Mouse (Mus musculus) hindbrain, embryonic 16.5 days (tissue): ENCODE measurements around the gene Prkg1. TPM values are rescaled to one million over a fixed set of nuclear protein-coding genes. Genes with fewer than 3 reads are reported as not detected.
A peak's percentile ranks its signal among the peaks of the same experiment; 100 is the strongest.

ENCODE experiments used
- ATAC-seq: fragments of 200-750 bp; cut with Nextera tagmentation; 2 replicates; pipeline ENCODE4 v1.8.0; 2017; ENCODE audit warnings: moderate TSS enrichment, moderate library complexity
- H3K27ac ChIP-seq: fragments of 300-500 bp; sonication (generic); 2 replicates; pipeline ENCODE4 v1.5.1; 2014; ENCODE audit warnings: low read depth, mild to moderate bottlenecking, control low read depth, low read length, moderate library complexity
- H3K27me3 ChIP-seq: fragments of 300-500 bp; sonication (generic); replicated peaks from 2 replicates; pipeline ENCODE4 v1.6.1; 2014; ENCODE audit warnings: low read length; ENCODE audit not compliant: control insufficient read depth, insufficient read depth
- H3K36me3 ChIP-seq: fragments of 300-500 bp; sonication (generic); 2 replicates; pipeline ENCODE4 v1.6.1; 2014; ENCODE audit warnings: mild to moderate bottlenecking, low read length, moderate library complexity, mixed read lengths; ENCODE audit not compliant: control insufficient read depth, insufficient read depth
- H3K4me1 ChIP-seq: fragments of 300-500 bp; sonication (generic); 2 replicates; pipeline ENCODE4 v1.6.1; 2014; ENCODE audit warnings: low read depth, low read length; ENCODE audit not compliant: control insufficient read depth, insufficient read depth
- H3K4me2 ChIP-seq: fragments of 300-500 bp; sonication (generic); 2 replicates; pipeline ENCODE4 v1.6.1; 2014; ENCODE audit warnings: mild to moderate bottlenecking, low read length, control low read depth, moderate library complexity
- H3K4me3 ChIP-seq: fragments of 300-500 bp; sonication (generic); 2 replicates; pipeline ENCODE4 v1.5.1; 2014; ENCODE audit warnings: mild to moderate bottlenecking, low read length, control low read depth, moderate library complexity
- H3K9ac ChIP-seq: fragments of 300-500 bp; sonication (generic); 2 replicates; pipeline ENCODE4 v1.6.1; 2014; ENCODE audit warnings: low read depth, mild to moderate bottlenecking, control low read depth, low read length, moderate library complexity
- H3K9me3 ChIP-seq: fragments of 300-500 bp; sonication (generic); 2 replicates; pipeline ENCODE4 v1.6.1; 2014; ENCODE audit warnings: mild to moderate bottlenecking, low read length, moderate library complexity; ENCODE audit not compliant: control insufficient read depth
- WGBS: fragments of 180-500 bp; shearing (Covaris S2); extraction: QIAGEN DNeasy Blood & Tissue Kit; methylation state at CpG from one replicate; pipeline ENCODE4 v1.1.7; 2014; 5-methylcytosine and 5-hydroxymethylcytosine counted together
- polyA plus RNA-seq: library from polyadenylated mRNA; unstranded; fragments of >200 nt; fragmentation: Nextera tagmentation; extraction: Ambion mirVana; gene quantifications from 2 replicates; pipeline ENCODE4 v1.2.1, GENCODE M21; 2015

Gene Prkg1
- polyA plus RNA-seq, 1 experiment from 2014 or later = 4.8 TPM

DNA sequence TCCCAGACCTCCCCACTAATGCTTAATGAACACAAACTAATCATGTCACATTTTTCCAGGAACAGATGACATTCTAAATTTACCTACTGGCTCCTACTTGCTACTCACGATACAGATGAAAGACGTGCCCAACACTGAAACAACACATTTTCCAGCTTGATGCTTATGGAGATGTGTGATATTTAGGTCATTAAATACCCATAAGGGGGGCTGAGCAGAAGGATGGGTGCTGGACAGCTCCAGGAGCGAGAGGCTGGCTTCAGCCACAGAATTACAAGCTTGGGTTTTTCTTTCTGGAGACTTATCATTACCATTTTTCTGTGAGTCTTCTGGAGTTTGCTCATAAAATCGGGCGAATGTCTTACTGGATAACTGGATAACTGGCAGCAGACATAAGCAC, 958.6 kb downstream of the Prkg1 start:
- Histone ChIP-seq H3K4me3 (no peak overlapping the region), H3K27ac (no peak overlapping the region), H3K4me1 (no peaks in the 10 kb centered on the region), H3K4me2 (no peak overlapping the region), H3K27me3 (no peaks in the 10 kb centered on the region), H3K36me3 (no peaks in the 10 kb centered on the region), H3K9ac (no peak overlapping the region), H3K9me3 (no peaks in the 10 kb centered on the region)
- no peak for ATAC-seq
- WGBS = 83% methylated on average over 5 of the region's 5 CpGs

DNA sequence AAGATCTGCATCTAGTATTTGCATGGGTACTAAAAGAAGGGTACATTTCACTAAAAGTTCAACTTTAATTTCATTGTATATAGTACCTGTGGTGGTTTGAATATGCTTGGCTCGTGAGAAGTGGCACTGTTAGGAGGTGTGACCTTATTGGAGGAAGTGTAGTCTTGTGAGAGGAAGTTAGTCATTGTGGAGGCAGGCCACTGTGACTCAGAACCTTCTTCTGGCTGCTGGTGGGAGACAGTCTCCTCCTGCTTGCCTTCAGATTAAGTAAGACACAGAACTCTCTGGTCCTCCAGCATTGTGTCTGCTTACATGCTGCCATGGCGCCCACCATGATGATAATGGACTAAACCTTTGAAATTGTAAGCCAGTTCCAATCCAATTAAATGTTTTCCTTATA, 984.0 kb downstream of the Prkg1 start:
- Histone ChIP-seq H3K4me3 (no peak overlapping the region), H3K4me2 (no peak overlapping the region)

DNA sequence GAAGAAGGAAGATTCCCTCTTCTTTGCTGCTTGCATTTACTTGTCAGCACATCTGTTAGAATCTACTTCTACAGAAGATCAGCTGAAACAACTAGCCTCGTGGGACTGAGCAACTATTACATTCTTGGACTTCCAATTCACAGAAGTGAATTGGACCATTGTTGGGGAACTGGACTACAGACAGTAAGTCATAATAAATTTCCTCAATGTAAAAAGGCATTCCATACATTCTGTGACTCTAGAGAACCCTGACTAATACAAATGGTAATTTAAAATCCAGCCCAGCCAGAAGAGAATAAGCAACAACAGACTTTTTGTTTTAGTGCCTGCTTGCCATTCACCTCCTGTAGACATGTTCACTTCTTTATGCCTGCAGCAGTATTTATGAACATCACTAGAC, 996.5 kb downstream of the Prkg1 start:
- Histone ChIP-seq H3K4me2 (no peak overlapping the region), H3K4me3 (no peak overlapping the region), H3K27ac (no peak overlapping the region), H3K36me3 (no peaks in the 10 kb centered on the region), H3K27me3 (no peaks in the 10 kb centered on the region), H3K9ac (no peak overlapping the region), H3K9me3 (no peaks in the 10 kb centered on the region), H3K4me1 (no peaks in the 10 kb centered on the region)
- 13% methylated on average over 1 of the region's 1 CpGs for WGBS
- no peak for ATAC-seq

More for the DNA sequence above, 984.0 kb downstream of the Prkg1 start:
- ATAC-seq = no peak
- Histone ChIP-seq H3K4me1 (no peaks in the 10 kb centered on the region), H3K36me3 (no peaks in the 10 kb centered on the region), H3K27me3 (no peaks in the 10 kb centered on the region), H3K27ac (no peak overlapping the region), H3K9me3 (no peaks in the 10 kb centered on the region), H3K9ac (no peak overlapping the region)
- WGBS = 82% methylated on average over 2 of the region's 2 CpGs

DNA sequence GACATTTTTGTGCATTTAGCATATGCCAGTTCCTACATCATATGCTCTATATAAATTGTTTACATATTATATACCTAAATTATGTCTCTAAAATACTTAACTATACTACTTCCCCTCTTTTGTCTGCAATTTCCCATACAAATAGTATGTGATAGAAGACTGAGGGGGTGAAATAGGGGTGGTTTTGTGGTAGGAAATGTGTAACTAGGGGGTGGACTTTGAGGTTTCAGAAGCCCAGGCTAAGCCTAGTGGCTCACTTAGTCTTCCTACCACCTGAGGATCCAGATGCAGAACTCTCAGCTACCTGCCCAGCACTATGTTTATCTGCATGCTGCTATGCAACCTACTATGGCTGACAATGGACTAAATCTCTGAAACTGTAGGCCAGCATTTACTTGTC, 1020.4 kb downstream of the Prkg1 start:
- no peaks in the 10 kb centered on the region for H3K4me1 ChIP-seq
- H3K27ac ChIP-seq = no peak overlapping the region
- H3K9me3 ChIP-seq = no peaks in the 10 kb centered on the region
- no peak for ATAC-seq
- H3K27me3 ChIP-seq = no peaks in the 10 kb centered on the region
- H3K4me3 ChIP-seq = no peak overlapping the region
- H3K4me2 ChIP-seq = no peak overlapping the region
- no peak overlapping the region for H3K9ac ChIP-seq
- no peaks in the 10 kb centered on the region for H3K36me3 ChIP-seq

DNA sequence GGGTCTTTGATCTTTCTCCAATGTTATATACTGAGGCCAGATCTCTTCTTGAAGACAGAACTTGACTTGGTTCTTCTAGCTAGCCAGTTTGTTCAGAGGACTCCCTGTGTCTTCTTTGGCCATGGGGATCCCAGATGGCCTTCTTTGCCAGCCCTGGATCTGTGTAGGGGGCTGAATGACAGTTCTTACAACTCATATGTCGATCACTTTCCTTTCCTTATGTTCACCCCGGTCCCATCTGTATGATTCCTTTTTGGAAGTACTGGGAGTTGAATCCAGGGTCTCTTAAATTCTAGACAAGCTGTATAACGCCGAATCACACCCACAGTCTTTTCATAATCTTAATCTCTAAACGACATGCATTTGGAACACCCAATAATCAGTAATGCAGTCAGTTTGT, 1065.7 kb downstream of the Prkg1 start:
- no peak overlapping the region for H3K9ac ChIP-seq
- H3K4me2 ChIP-seq = no peak overlapping the region
- H3K36me3 ChIP-seq = no peaks in the 10 kb centered on the region
- no peak overlapping the region for H3K4me3 ChIP-seq
- H3K9me3 ChIP-seq = 0 out of 2 replicates have a peak, but pooled peaks cover 4% of the 10 kb centered on the region
- WGBS = 89% methylated on average over 5 of the region's 5 CpGs
- no peaks in the 10 kb centered on the region for H3K27me3 ChIP-seq
- ATAC-seq = no peak
- H3K4me1 ChIP-seq = no peaks in the 10 kb centered on the region
- H3K27ac ChIP-seq = no peak overlapping the region

DNA sequence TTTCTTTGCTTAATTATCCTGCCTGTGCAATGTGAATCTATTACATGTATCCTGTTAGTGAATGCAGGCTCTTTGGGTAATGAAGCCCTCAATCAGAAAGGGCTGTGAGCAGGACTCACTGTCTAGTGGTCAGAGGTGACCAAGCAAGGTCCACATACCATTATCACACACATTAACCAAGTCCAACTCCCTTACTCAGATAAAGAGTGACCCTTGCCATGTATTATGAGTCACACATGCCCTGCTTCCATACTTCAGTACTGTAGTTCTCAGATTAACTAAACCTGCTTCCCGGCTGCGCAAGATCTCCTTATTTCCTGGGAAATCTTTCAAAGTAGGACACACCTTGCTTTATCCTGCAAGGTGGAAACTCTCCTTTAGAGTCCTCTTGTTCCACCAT, 1073.6 kb downstream of the Prkg1 start:
- no peaks in the 10 kb centered on the region for H3K9me3 ChIP-seq
- H3K9ac ChIP-seq = no peak overlapping the region
- ATAC-seq = no peak
- no peak overlapping the region for H3K27ac ChIP-seq
- no peaks in the 10 kb centered on the region for H3K27me3 ChIP-seq
- no peak overlapping the region for H3K4me3 ChIP-seq
- WGBS = 100% methylated on average over 2 of the region's 2 CpGs
- no peaks in the 10 kb centered on the region for H3K4me1 ChIP-seq
- H3K36me3 ChIP-seq = no peaks in the 10 kb centered on the region
- H3K4me2 ChIP-seq = no peak overlapping the region

DNA sequence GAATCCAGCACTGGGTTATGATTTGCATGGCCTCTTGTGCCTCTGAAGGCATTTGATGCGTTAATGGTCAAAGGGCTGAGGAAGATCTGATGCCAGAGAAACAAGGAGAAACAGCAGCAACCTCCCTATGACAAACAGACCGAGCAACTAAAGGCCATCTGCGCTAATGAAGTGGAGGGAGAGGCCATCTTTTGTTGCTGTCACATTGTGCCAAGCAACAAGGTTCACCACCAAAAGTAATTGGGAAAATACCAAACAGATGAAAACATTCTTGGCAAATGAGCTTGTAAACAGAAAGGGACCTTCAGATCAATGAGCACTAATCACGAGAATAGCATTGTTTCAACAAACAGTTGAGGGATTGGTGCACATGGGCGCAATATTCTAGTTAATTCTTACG, 1074.1 kb downstream of the Prkg1 start:
- ATAC-seq = no peak
- H3K36me3 ChIP-seq = no peaks in the 10 kb centered on the region
- no peak overlapping the region for H3K4me2 ChIP-seq
- no peak overlapping the region for H3K4me3 ChIP-seq
- no peaks in the 10 kb centered on the region for H3K27me3 ChIP-seq
- H3K9me3 ChIP-seq = no peaks in the 10 kb centered on the region
- no peaks in the 10 kb centered on the region for H3K4me1 ChIP-seq
- no peak overlapping the region for H3K9ac ChIP-seq
- H3K27ac ChIP-seq = no peak overlapping the region
- 83% methylated on average over 6 of the region's 6 CpGs for WGBS

DNA sequence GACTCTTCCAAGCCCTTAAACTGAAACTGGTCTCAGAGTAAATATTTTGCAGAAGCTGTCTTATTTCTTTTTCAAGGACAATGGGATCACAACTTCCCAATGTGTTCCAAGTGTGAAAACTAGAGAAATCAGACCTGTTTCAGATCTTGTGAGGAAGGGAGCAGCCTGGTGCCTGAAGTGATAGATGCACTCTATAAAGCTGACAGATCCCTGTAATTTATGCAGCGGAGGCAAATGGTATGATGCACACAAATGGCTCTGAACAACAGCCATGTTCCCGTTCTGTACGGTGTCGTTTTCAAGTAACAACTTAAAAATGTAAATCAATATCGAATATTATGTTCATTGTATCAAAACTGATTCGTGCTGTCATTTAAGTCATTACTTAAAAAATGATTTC, 1076.9 kb downstream of the Prkg1 start:
- ATAC-seq = no peak
- Histone ChIP-seq H3K9ac (no peak overlapping the region), H3K4me2 (no peak overlapping the region), H3K27me3 (no peaks in the 10 kb centered on the region), H3K27ac (no peak overlapping the region), H3K36me3 (no peaks in the 10 kb centered on the region), H3K4me3 (no peak overlapping the region), H3K4me1 (no peaks in the 10 kb centered on the region), H3K9me3 (no peaks in the 10 kb centered on the region)
- 71% methylated on average over 6 of the region's 6 CpGs for WGBS

DNA sequence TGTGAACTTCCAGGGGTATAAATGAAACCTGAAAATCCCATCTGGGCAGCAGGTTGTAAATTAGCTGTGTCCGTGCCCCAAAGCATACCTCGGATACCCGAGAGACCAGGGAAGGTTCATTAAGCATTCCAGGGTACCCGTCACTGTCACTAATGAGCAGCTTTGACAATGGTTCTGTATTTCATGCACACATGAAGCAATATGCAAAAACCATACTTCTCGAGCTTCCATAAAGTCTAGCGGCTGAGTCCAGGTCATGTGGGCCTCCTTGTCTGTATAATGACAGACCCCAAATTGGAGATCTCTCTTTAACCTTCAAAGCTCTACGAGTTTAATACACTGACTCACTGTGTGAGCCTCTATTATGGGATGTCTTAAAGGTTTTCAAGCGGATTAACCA, 1088.5 kb downstream of the Prkg1 start:
- WGBS = 57% methylated on average over 8 of the region's 8 CpGs
- H3K9ac ChIP-seq = no peak overlapping the region
- no peak for ATAC-seq

DNA sequence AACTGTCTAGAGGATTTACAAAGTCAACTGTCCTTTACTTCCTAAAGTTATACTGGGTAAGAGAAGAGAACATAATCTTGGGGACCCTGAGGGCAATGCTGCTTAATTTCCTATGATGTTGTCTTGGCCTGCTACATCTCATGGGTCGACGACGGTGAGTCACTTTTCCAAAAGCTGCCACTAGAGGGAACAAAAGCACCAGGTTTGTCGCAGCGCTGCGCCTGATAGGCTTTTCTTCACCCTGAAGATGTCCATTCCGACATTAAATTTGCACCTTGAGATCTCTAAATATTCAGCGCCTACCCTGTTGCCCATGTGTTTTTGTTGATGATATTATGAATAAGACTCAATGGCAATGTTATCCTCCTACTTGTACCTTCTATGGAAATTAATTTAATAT, 1100.6 kb downstream of the Prkg1 start:
- no peaks in the 10 kb centered on the region for H3K36me3 ChIP-seq
- no peak overlapping the region for H3K27ac ChIP-seq
- H3K4me1 ChIP-seq = no peaks in the 10 kb centered on the region
- WGBS = 7% methylated on average over 8 of the region's 8 CpGs
- no peak overlapping the region for H3K9ac ChIP-seq
- no peak overlapping the region for H3K4me2 ChIP-seq
- no peaks in the 10 kb centered on the region for H3K9me3 ChIP-seq
- no peaks in the 10 kb centered on the region for H3K27me3 ChIP-seq
- peak; percentile 87 for ATAC-seq
- no peak overlapping the region for H3K4me3 ChIP-seq

More for the DNA sequence above, 1088.5 kb downstream of the Prkg1 start:
- Histone ChIP-seq H3K9me3 (no peaks in the 10 kb centered on the region), H3K4me2 (no peak overlapping the region), H3K36me3 (no peaks in the 10 kb centered on the region), H3K4me3 (no peak overlapping the region), H3K27ac (no peak overlapping the region), H3K27me3 (no peaks in the 10 kb centered on the region), H3K4me1 (no peaks in the 10 kb centered on the region)
